In genomic region chr6:127565951-127566732, GRCm38 (mm10) we compare ENCODE assay signal across 11 mouse cellular contexts. TPM values are rescaled to one million over a fixed set of nuclear protein-coding genes. Genes with fewer than 3 reads are reported as not detected.
A peak's percentile ranks its signal among the peaks of the same experiment; 100 is the strongest.
DNase-seq lines count a peak whose midpoint lies in the region; ATAC-seq lines count a peak whose summit lies in the region.
"Had no signal": no experiment of that assay in that cellular context is flagged by ENCODE, and none has a peak within 500 bp of the region (broad histone marks: within the 10 kb centered on the region; RNA-seq: fewer than 3 reads in every experiment).

No protein-coding gene starts in this region.

- no peaks in the 10 kb centered on the region for H3K9me3 ChIP-seq in lung, embryonic 15.5 days
- H3K9me3 ChIP-seq: limb, embryonic 13.5 days; neural tube, embryonic 13.5 days had no signal

- H3K4me2 ChIP-seq in lung, embryonic 15.5 days, result no peak overlapping the region
- H3K4me2 ChIP-seq: limb, embryonic 13.5 days; neural tube, embryonic 13.5 days had no signal

- no peaks in the 10 kb centered on the region for H3K27me3 ChIP-seq in lung, embryonic 15.5 days
- H3K27me3 ChIP-seq: neural tube, embryonic 13.5 days had no signal

- H3K36me3 ChIP-seq in lung, embryonic 15.5 days, result no peaks in the 10 kb centered on the region
- H3K36me3 ChIP-seq: limb, embryonic 13.5 days; neural tube, embryonic 13.5 days had no signal

- H3K4me3 ChIP-seq in lung, embryonic 15.5 days, result no peak overlapping the region
- H3K4me3 ChIP-seq: limb, embryonic 13.5 days; neural tube, embryonic 13.5 days had no signal

- WGBS in lung, embryonic 15.5 days, result 72% methylated on average over 7 of the region's 7 CpGs

- ATAC-seq in lung, embryonic 15.5 days (ENCODE audit: borderline replicate concordance, extremely low read depth, low FRiP score, low TSS enrichment), result peak; percentile 34; the same call in 1 of the 2 replicates

- peaks cover 17% of the 10 kb centered on the region; the same call in 1 of the 2 replicates for H3K4me1 ChIP-seq in lung, embryonic 15.5 days

- peak; percentile 44 for DNase-seq in adrenal gland, postnatal 14 days
- no peak for DNase-seq in adrenal gland, postnatal 25 days
- DNase-seq in testis, postnatal 14 days (ENCODE audit: low spot score), result peak; percentile 23
- no peak for DNase-seq in testis, postnatal 10 days (ENCODE audit: low spot score)
- DNase-seq in thymus, postnatal 4 days, result peak; percentile 51
- no peak for DNase-seq in embryo, embryonic 10.5 days (ENCODE audit: low spot score)
- DNase-seq in urinary bladder, postnatal 36 days (ENCODE audit: low spot score in 2 of 2), result no peak
- DNase-seq: adrenal gland, postnatal 36 days had no signal

- H3K27ac ChIP-seq in lung, embryonic 15.5 days, result no peak overlapping the region
- H3K27ac ChIP-seq: limb, embryonic 13.5 days; neural tube, embryonic 13.5 days had no signal

- H3K9ac ChIP-seq in lung, embryonic 15.5 days, result no peak overlapping the region
- H3K9ac ChIP-seq: limb, embryonic 13.5 days; neural tube, embryonic 13.5 days had no signal

RNA-seq across cellular contexts. Expression of gene Cracr2a, which starts 5.0 kb away (rescaled TPM):
- total RNA-seq in adrenal gland, postnatal 14 days (2021), result 1.0 and 3.6 TPM in 2 replicates
- total RNA-seq in adrenal gland, postnatal 25 days (2021), result 2.9 and 3.6 TPM in 2 replicates
- 4.5 and 5.0 TPM in 2 replicates for polyA plus RNA-seq in lung, embryonic 15.5 days (2015; fragmentation: Nextera tagmentation; extraction: Ambion mirVana)

Comparison
In these comparisons a context has a peak if more than half of its experiments do, and no peak if none do; other contexts are left out.
1. DNase-seq: peak in adrenal gland, postnatal 14 days (single experiment), testis, postnatal 14 days (single experiment) and thymus, postnatal 4 days (single experiment); none in adrenal gland, postnatal 25 days (single experiment), testis, postnatal 10 days (single experiment), embryo, embryonic 10.5 days (single experiment) and urinary bladder, postnatal 36 days (0 of 2).